Mouse (Mus musculus) liver, adult 10 weeks (tissue): ENCODE measurements around the gene Brd4. TPM values are rescaled to one million over a fixed set of nuclear protein-coding genes. Genes with fewer than 3 reads are reported as not detected.

Experiments used
- polyA plus RNA-seq: library from polyadenylated mRNA; stranded (reverse); fragments of 350-450 nt; fragmentation: Illumina TruSeq; extraction: RNeasy Lipid Tissue Mini Kit (QIAGEN cat#74804); gene quantifications from one replicate; pipeline ENCODE4 v1.2.3, GENCODE M21; 2014; ENCODE audit warnings: low read depth, low replicate concordance

Gene Brd4
- polyA plus RNA-seq: 14.7 TPM

GRCm38 (mm10) chr17:32284262-32285137, at the start of gene Brd4:
Brd4 (minus strand) TSS chr17:32284722.

GRCm38 (mm10) chr17:32320597-32321389, 36.3 kb upstream of the Brd4 start, which contains the start of gene Akap8:
Akap8 (minus strand) TSS chr17:32321238.

DNA sequence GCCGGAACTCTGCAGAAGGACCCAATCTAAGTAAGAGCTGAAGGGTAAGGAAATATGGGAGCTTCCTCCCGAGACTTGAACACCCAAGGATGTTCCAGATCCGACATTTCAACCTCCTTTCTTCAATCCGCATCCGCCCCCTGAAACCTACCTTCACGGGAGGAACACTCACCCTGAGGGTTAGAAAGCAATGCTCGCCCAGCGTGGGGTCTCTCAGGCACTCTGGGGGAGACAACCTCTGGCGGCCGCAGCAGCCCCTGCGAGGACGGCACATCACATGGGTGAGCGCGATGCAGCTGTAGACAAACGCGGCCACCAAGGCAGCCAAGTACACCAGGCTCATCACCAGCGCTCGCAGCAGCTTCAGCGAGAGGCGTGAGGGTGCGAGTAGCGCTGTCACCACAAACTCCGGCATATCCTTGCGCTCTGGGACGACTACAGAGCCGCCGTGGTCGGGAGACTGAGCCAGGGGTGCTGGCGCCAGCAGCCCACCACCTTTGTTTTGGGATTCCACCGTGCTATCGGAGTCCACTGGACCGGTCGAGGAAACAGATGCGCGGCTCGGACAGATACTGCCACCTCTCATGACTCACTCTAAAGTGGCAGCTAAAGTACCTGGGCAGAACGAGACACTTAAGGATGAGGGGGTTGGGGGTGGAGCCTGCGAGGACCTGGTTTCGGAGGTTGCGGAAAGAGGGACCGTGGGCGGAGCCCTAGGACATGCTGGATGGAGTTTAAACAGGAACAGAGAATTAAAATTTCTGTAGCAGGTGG, 95.5 kb downstream of the Brd4 start, which contains the start of gene Ephx3:
TSS of gene Ephx3 (minus strand) at position 687 of the 774 bp plus-strand sequence.

DNA sequence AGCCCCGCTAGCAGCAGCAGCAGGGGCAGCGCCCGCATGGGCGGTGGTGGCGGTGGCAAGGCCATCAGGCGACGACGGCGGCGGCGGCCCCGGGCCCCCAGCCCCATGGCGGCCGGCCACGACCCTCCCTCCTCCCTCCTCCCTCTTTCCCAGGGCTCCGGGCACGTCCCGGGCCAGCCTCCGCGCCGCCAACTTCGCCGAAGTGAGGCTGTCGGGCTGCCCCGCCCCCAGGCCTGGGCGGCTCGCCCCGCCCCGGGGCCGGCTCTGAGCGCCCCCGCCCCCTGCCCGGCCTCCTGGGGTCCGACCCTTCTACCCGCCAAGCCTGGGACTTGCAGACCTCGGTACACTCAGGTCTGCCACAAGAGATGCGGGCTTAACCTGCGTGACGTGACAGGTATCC, 117.8 kb downstream of the Brd4 start, which contains the start of gene Notch3:
TSS of gene Notch3 (minus strand) at position 166 of the 400 bp plus-strand sequence.

Other genes starting within 250 kb of the Brd4 start
- gene Rrp1b, start 248.6 kb downstream of the Brd4 start, polyA plus RNA-seq: 0.69 TPM
- not detected for gene Hsf2bp, start 248.4 kb downstream of the Brd4 start, polyA plus RNA-seq
- gene Notch3, start 117.9 kb downstream of the Brd4 start, polyA plus RNA-seq: not detected
- gene Ephx3, start 95.2 kb downstream of the Brd4 start, polyA plus RNA-seq: not detected
- 30.3 TPM for gene Akap8, start 36.5 kb upstream of the Brd4 start, polyA plus RNA-seq
- 20.1 TPM for gene Akap8l, start 65.9 kb upstream of the Brd4 start, polyA plus RNA-seq
- gene Wiz, start 104.7 kb upstream of the Brd4 start, polyA plus RNA-seq: 1.0 TPM
- gene Rasal3, start 118.9 kb upstream of the Brd4 start, polyA plus RNA-seq: 0.16 TPM
- gene Pglyrp2, start 139.4 kb upstream of the Brd4 start, polyA plus RNA-seq: 21.3 TPM
- gene Cyp4f39, start 168.0 kb upstream of the Brd4 start, polyA plus RNA-seq: not detected
- gene Cyp4f17, start 221.3 kb upstream of the Brd4 start, polyA plus RNA-seq: 3.8 TPM